Mouse (Mus musculus): Measurements from ENCODE around the gene Cyp4f40. TPM values are rescaled to one million over a fixed set of nuclear protein-coding genes. Genes with fewer than 3 reads are reported as not detected.

Cyp4f40 gene
- polyA plus RNA-seq, 1 experiment from 2014 or later, result not detected

Other genes starting within 250 kb of the Cyp4f40 start
- gene Pglyrp2, start 234.7 kb upstream of the Cyp4f40 start, polyA plus RNA-seq (2014; fragmentation: Nextera tagmentation; extraction: Ambion mirVana), result not detected in 2 replicates
- 0.79 and 0.92 TPM in 2 replicates for gene Cyp4f39, start 206.2 kb upstream of the Cyp4f40 start, polyA plus RNA-seq (2014; fragmentation: Nextera tagmentation; extraction: Ambion mirVana)
- 12.1 and 13.1 TPM in 2 replicates for gene Cyp4f17, start 152.8 kb upstream of the Cyp4f40 start, polyA plus RNA-seq (2014; fragmentation: Nextera tagmentation; extraction: Ambion mirVana)
- 14.0 and 19.0 TPM in 2 replicates for gene Cyp4f16, start 122.3 kb upstream of the Cyp4f40 start, polyA plus RNA-seq (2014; fragmentation: Nextera tagmentation; extraction: Ambion mirVana)
- gene Cyp4f37, start 37.6 kb upstream of the Cyp4f40 start, polyA plus RNA-seq (2014; fragmentation: Nextera tagmentation; extraction: Ambion mirVana), result 0.80 and 1.5 TPM in 2 replicates
- gene Cyp4f15, start 26.7 kb downstream of the Cyp4f40 start, polyA plus RNA-seq (2014; fragmentation: Nextera tagmentation; extraction: Ambion mirVana), result 1.7 and 1.8 TPM in 2 replicates
- 80.4 and 82.9 TPM in 2 replicates for gene Zfp871, start 129.4 kb downstream of the Cyp4f40 start, polyA plus RNA-seq (2014; fragmentation: Nextera tagmentation; extraction: Ambion mirVana)
- 58.4 and 60.6 TPM in 2 replicates for gene Zfp811, start 151.0 kb downstream of the Cyp4f40 start, polyA plus RNA-seq (2014; fragmentation: Nextera tagmentation; extraction: Ambion mirVana)
- gene Zfp799, start 171.4 kb downstream of the Cyp4f40 start, polyA plus RNA-seq (2014; fragmentation: Nextera tagmentation; extraction: Ambion mirVana), result 23.1 and 24.6 TPM in 2 replicates
- gene Zfp870, start 232.7 kb downstream of the Cyp4f40 start, polyA plus RNA-seq (2014; fragmentation: Nextera tagmentation; extraction: Ambion mirVana), result 9.5 and 11.7 TPM in 2 replicates